9 mouse cellular contexts compared by ENCODE assay signal in the genomic region with DNA sequence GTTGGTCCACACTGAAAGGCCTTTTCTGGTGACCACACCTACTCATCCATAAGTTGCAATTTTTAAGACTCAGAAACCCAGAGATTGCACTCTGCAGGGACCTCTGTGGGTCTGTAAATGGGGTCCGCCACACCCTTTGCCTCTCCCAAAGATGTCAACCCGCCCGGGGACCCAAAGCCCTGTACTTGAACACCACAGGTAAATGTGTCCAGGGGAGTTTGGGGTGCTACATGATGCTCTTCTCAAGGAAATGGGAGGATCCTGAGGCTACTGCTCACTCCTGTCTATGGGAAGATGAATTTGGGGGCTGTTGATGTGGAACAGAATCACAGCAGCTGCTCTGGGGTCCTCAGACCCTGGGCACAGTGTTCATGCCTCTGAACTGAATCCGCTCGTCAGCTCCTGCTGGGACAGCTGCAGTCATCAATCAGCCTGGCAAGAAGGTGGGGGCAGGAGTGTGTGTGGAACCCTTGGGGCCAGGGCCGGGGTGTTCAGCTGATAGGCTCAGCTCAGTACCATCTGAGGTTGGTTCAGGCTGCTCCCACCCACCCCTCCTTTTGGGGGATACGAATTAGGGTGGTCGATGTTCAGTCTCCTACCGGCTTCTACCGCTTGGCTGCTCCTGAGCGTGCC. TPM values are rescaled to one million over a fixed set of nuclear protein-coding genes. Genes with fewer than 3 reads are reported as not detected.
DNase-seq lines count a peak whose midpoint lies in the region; ATAC-seq and TF ChIP-seq lines count a peak whose summit lies in the region.
"Had no signal": no experiment of that assay in that cellular context is flagged by ENCODE, and none has a peak within 500 bp of the region (broad histone marks: within the 10 kb centered on the region; RNA-seq: fewer than 3 reads in every experiment).

No protein-coding gene starts in this region.

- peaks cover 10 to 32% of the 10 kb centered on the region in 2 experiments for H3K4me1 ChIP-seq in ES-E14 (ENCODE audit: control insufficient read depth in 2 of 2, insufficient read depth in 2 of 2, low read length in 2 of 2, poor library complexity in 1 of 2)
- H3K4me1 ChIP-seq in heart, postnatal 0 days (ENCODE audit: control insufficient read depth, insufficient read depth): peaks cover 30% of the 10 kb centered on the region
- peaks cover 32% of the 10 kb centered on the region for H3K4me1 ChIP-seq in megakaryocyte, embryonic 14.5 days

- H3K27ac ChIP-seq in ES-E14 (ENCODE audit: insufficient read depth, low read depth, low read length, poor library complexity, severe bottlenecking): no peak overlapping the region
- H3K27ac ChIP-seq in heart, postnatal 0 days (ENCODE audit: low read depth): no peak overlapping the region

- no peaks in the 10 kb centered on the region for H3K27me3 ChIP-seq in heart, postnatal 0 days (ENCODE audit: control insufficient read depth, insufficient read depth, low read length)
- H3K27me3 ChIP-seq in megakaryocyte, embryonic 14.5 days (replicated peaks): peaks cover 74% of the 10 kb centered on the region

- H3K9me3 ChIP-seq in ES-E14 (ENCODE audit: control insufficient read depth, insufficient read depth, low read depth, low read length): no peaks in the 10 kb centered on the region
- no peaks in the 10 kb centered on the region for H3K9me3 ChIP-seq in heart, postnatal 0 days (replicated peaks; ENCODE audit: control insufficient read depth, low read length)
- H3K9me3 ChIP-seq in megakaryocyte, embryonic 14.5 days: no peaks in the 10 kb centered on the region

- H3K4me3 ChIP-seq in ES-E14 (ENCODE audit: insufficient read depth in 1 of 2, low read depth in 1 of 2, low read length in 2 of 2, poor library complexity in 1 of 2, severe bottlenecking in 1 of 2): peak overlapping the region; percentile 34 to 49
- peak overlapping the region; percentile 37 for H3K4me3 ChIP-seq in heart, postnatal 0 days (ENCODE audit: low read depth, low read length)
- H3K4me3 ChIP-seq in megakaryocyte, embryonic 14.5 days (replicated peaks): peak overlapping the region; percentile 82

- peak; percentile 95 for DNase-seq in heart, adult 11 months
- DNase-seq in heart, adult 18-20 months: no peak
- DNase-seq in ES-E14 (ENCODE audit: low read depth, low spot score): no peak
- no peak for DNase-seq in heart, postnatal 0 days (ENCODE audit: low spot score)
- DNase-seq in urinary bladder, postnatal 14 days (ENCODE audit: low spot score): no peak
- no peak for DNase-seq in spleen, postnatal 4 days (ENCODE audit: low spot score in 2 of 2)
- DNase-seq in spleen, postnatal 14 days (ENCODE audit: low spot score in 2 of 2): no peak

- no peak for TF ChIP-seq EP300 in heart, postnatal 0 days (IDR thresholded peaks at IDR 0.05; ENCODE audit: low read depth)

- ATAC-seq in heart, postnatal 0 days (ENCODE audit: insufficient read depth, low read depth): no peak

- peak overlapping the region; percentile 33; the same call in 1 of the 2 replicates for H3K9ac ChIP-seq in ES-E14 (ENCODE audit: insufficient read depth, low read depth, low read length, poor library complexity, severe bottlenecking)
- no peak overlapping the region for H3K9ac ChIP-seq in heart, postnatal 0 days (replicated peaks; ENCODE audit: low read depth, low read length)

- H3K4me2 ChIP-seq in heart, postnatal 0 days (ENCODE audit: low read depth, low read length): peak overlapping the region; percentile 64

- WGBS in heart, postnatal 0 days: 27% methylated on average over 11 of the region's 11 CpGs

- in situ Hi-C loops in ES-E14 (cut with MboI; ENCODE audit: low sequenced_read_pairs in 2 of 2, unreplicated experiment in 2 of 2): no loop called here

- no peaks in the 10 kb centered on the region for H3K36me3 ChIP-seq in ES-E14 (ENCODE audit: control insufficient read depth, insufficient read depth, low read length, poor library complexity, severe bottlenecking)
- peaks cover 12% of the 10 kb centered on the region for H3K36me3 ChIP-seq in heart, postnatal 0 days (replicated peaks; ENCODE audit: control insufficient read depth, insufficient read depth, low read length)
- H3K36me3 ChIP-seq in megakaryocyte, embryonic 14.5 days (replicated peaks; ENCODE audit: low read length): peaks cover 9% of the 10 kb centered on the region

- no peak for TF ChIP-seq CTCF in heart, postnatal 0 days (IDR thresholded peaks at IDR 0.05; ENCODE audit: low read depth)

TF ChIP-seq in ES-E14, 5 proteins besides CTCF, POLR2A, EP300 and RAD21:
- TF ChIP-seq CHD2 (IDR thresholded peaks at IDR 0.05; ENCODE audit: low read depth, low read length) (no peak), HCFC1 (IDR thresholded peaks at IDR 0.05; ENCODE audit: borderline replicate concordance, insufficient read depth, low read length) (no peak), ZNF384 (IDR thresholded peaks at IDR 0.05; ENCODE audit: low read depth, low read length) (no peak), MAFK (IDR thresholded peaks at IDR 0.05; ENCODE audit: insufficient read depth, low read depth, low read length) (no peak), ZC3H11A (IDR thresholded peaks at IDR 0.05; ENCODE audit: borderline replicate concordance, low read depth, low read length) (no peak)

RNA-seq across cellular contexts. Expression of a gene that starts 0.5 kb away (rescaled TPM):
- 10 to 100 TPM; 38.0 to 41.4 TPM for total RNA-seq in heart, adult 18-20 months (2021)
- 16.7 and 17.3 TPM in 2 replicates for total RNA-seq in ES-E14 (2012; rRNA removed)
- total RNA-seq in heart, postnatal 0 days (2014; rRNA removed; ENCODE audit: low replicate concordance): 12.9 and 19.8 TPM in 2 replicates
- 37.8 and 42.3 TPM in 2 replicates for polyA plus RNA-seq in heart, postnatal 0 days (2015; fragmentation: Nextera tagmentation; extraction: Ambion mirVana)
- polyA plus RNA-seq in megakaryocyte, embryonic 14.5 days (2012; ENCODE audit: insufficient read depth, low replicate concordance): 2.5 and 3.3 TPM in 2 replicates

RNA-seq across cellular contexts. Expression of a gene that starts 25.9 kb away (rescaled TPM):
- 10 to 100 TPM; 12.5 to 14.2 TPM for total RNA-seq in heart, adult 18-20 months (2021)
- 3.2 and 7.6 TPM in 2 replicates for total RNA-seq in ES-E14 (2012; rRNA removed)
- total RNA-seq in heart, postnatal 0 days (2014; rRNA removed; ENCODE audit: low replicate concordance): 37.8 and 56.2 TPM in 2 replicates
- 19.1 TPM in 2 replicates for polyA plus RNA-seq in heart, postnatal 0 days (2015; fragmentation: Nextera tagmentation; extraction: Ambion mirVana)
- 5.4 and 9.0 TPM in 2 replicates for polyA plus RNA-seq in megakaryocyte, embryonic 14.5 days (2012; ENCODE audit: insufficient read depth, low replicate concordance)

RNA-seq across cellular contexts. Expression of a gene that starts 47.8 kb away (rescaled TPM):
- under 1 TPM; 0.21 to 0.22 TPM for total RNA-seq in heart, adult 18-20 months (2021)
- total RNA-seq in ES-E14 (2012; rRNA removed): 0.67 and 0.74 TPM in 2 replicates
- not detected in 2 replicates for total RNA-seq in heart, postnatal 0 days (2014; rRNA removed; ENCODE audit: low replicate concordance)
- polyA plus RNA-seq in heart, postnatal 0 days (2015; fragmentation: Nextera tagmentation; extraction: Ambion mirVana): 0.18 and 0.25 TPM in 2 replicates
- 0.12 TPM in 1 of 2 replicates, not detected in the other for polyA plus RNA-seq in megakaryocyte, embryonic 14.5 days (2012; ENCODE audit: insufficient read depth, low replicate concordance)

RNA-seq across cellular contexts. Expression of a gene that starts 57.4 kb away (rescaled TPM):
- total RNA-seq in heart, adult 18-20 months (2021): under 1 TPM; 0.27 to 0.64 TPM
- 0.13 TPM in 1 of 2 replicates, not detected in the other for total RNA-seq in ES-E14 (2012; rRNA removed)
- 0.23 TPM in 1 of 2 replicates, not detected in the other for total RNA-seq in heart, postnatal 0 days (2014; rRNA removed; ENCODE audit: low replicate concordance)
- 0.36 and 0.56 TPM in 2 replicates for polyA plus RNA-seq in heart, postnatal 0 days (2015; fragmentation: Nextera tagmentation; extraction: Ambion mirVana)
- polyA plus RNA-seq in megakaryocyte, embryonic 14.5 days (2012; ENCODE audit: insufficient read depth, low replicate concordance): not detected in 2 replicates

RNA-seq across cellular contexts. Expression of a gene that starts 57.5 kb away (rescaled TPM):
- not detected for total RNA-seq in heart, adult 18-20 months (2021)
- 0.18 and 0.37 TPM in 2 replicates for total RNA-seq in ES-E14 (2012; rRNA removed)
- not detected in 2 replicates for total RNA-seq in heart, postnatal 0 days (2014; rRNA removed; ENCODE audit: low replicate concordance)
- not detected in 2 replicates for polyA plus RNA-seq in heart, postnatal 0 days (2015; fragmentation: Nextera tagmentation; extraction: Ambion mirVana)
- polyA plus RNA-seq in megakaryocyte, embryonic 14.5 days (2012; ENCODE audit: insufficient read depth, low replicate concordance): not detected in 2 replicates
- total RNA-seq: left cerebral cortex, postnatal 36 days had no signal
